Mouse (Mus musculus) lung, embryonic 14.5 days (tissue): ENCODE results near the gene Slc25a4. TPM values are rescaled to one million over a fixed set of nuclear protein-coding genes. Genes with fewer than 3 reads are reported as not detected.
A peak's percentile ranks its signal among the peaks of the same experiment; 100 is the strongest.

Source experiments
- ATAC-seq: fragments of 200-750 bp; cut with Nextera tagmentation; 2 replicates; pipeline ENCODE4 v1.8.0; 2017; ENCODE audit warnings: mild to moderate bottlenecking, moderate TSS enrichment, moderate library complexity; ENCODE audit not compliant: insufficient read depth
- DNase-seq: peaks from one replicate; pipeline ENCODE4 v3.0.0-alpha.2; 2015
- H3K27ac ChIP-seq: fragments of 300-500 bp; sonication (generic); 2 replicates; pipeline ENCODE4 v1.5.1; 2014; ENCODE audit warnings: low read depth, mild to moderate bottlenecking, moderate library complexity
- H3K27me3 ChIP-seq: fragments of 300-500 bp; sonication (generic); 2 replicates; pipeline ENCODE4 v1.6.1; 2014; ENCODE audit warnings: low read length, control low read depth; ENCODE audit not compliant: insufficient read depth
- H3K36me3 ChIP-seq: fragments of 300-500 bp; sonication (generic); 2 replicates; pipeline ENCODE4 v1.6.1; 2014; ENCODE audit warnings: control low read depth; ENCODE audit not compliant: insufficient read depth
- H3K4me1 ChIP-seq: fragments of 300-500 bp; sonication (generic); 2 replicates; pipeline ENCODE4 v1.6.1; 2014; ENCODE audit warnings: antibody characterized with exemption, control low read depth; ENCODE audit not compliant: insufficient read depth
- H3K4me2 ChIP-seq: fragments of 300-500 bp; sonication (generic); 2 replicates; pipeline ENCODE4 v1.6.1; 2014; ENCODE audit warnings: mild to moderate bottlenecking
- H3K4me3 ChIP-seq: fragments of 300-500 bp; sonication (generic); 2 replicates; pipeline ENCODE4 v1.5.1; 2014; ENCODE audit warnings: low read depth, low read length
- H3K9ac ChIP-seq: fragments of 300-500 bp; sonication (generic); 2 replicates; pipeline ENCODE4 v1.6.1; 2014
- H3K9me3 ChIP-seq: fragments of 300-500 bp; sonication (generic); 2 replicates; pipeline ENCODE4 v1.6.1; 2016; ENCODE audit warnings: low read depth, low read length, control low read depth
- CTCF ChIP-seq: IDR thresholded peaks from 2 replicates; pipeline ENCODE4 v1.5.1; 2016; ENCODE audit warnings: antibody characterized with exemption, low read depth
- WGBS: fragments of 180-500 bp; shearing (Covaris S2); extraction: QIAGEN DNeasy Blood & Tissue Kit; methylation state at CpG from one replicate; pipeline ENCODE4 v1.1.7; 2014; 5-methylcytosine and 5-hydroxymethylcytosine counted together
- microRNA-seq: library from miRNA; unstranded; fragments of <30 nt; microRNA quantifications from one replicate; pipeline ENCODE4, GENCODE M21; 2016; ENCODE audit warnings: borderline number of aligned reads
- polyA plus RNA-seq: library from polyadenylated mRNA; unstranded; fragments of >200 nt; fragmentation: Nextera tagmentation; extraction: Ambion mirVana; gene quantifications from 2 replicates; pipeline ENCODE4 v1.2.1, GENCODE M21; 2014

Slc25a4 gene
- polyA plus RNA-seq, 1 experiment from 2014 or later = 431 TPM

DNA sequence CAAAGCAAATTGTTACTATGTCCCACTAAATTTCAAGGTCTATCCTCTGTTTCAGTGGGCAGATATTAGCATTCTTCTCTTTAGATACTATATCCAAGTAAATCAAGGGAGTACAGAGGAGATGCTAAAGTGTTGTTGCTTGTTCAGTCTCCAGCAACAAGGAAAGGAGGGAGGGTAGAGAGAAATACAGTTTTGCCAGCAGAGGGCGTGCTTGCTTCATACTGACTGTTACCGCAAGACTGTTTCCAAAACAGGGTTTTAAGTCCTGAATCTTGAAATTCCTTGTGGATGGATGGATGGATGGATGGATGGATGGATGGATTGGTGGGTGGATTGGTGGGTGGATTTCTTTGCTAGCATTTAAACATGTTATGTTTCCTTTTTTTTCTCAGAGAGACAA lies 25.7 kb downstream of the Slc25a4 start:
- H3K9ac ChIP-seq = no peak overlapping the region
- TF ChIP-seq CTCF = peak; percentile 82
- ATAC-seq = no peak
- WGBS = 6% methylated on average over 2 of the region's 2 CpGs
- no peak overlapping the region for H3K4me2 ChIP-seq
- H3K36me3 ChIP-seq = 0 out of 2 replicates have a peak, but pooled peaks cover 13% of the 10 kb centered on the region
- DNase-seq = peak; percentile 84
- no peaks in the 10 kb centered on the region for H3K27me3 ChIP-seq
- no peaks in the 10 kb centered on the region for H3K9me3 ChIP-seq
- no peak overlapping the region for H3K27ac ChIP-seq
- H3K4me1 ChIP-seq = no peaks in the 10 kb centered on the region
- H3K4me3 ChIP-seq = no peak overlapping the region

DNA sequence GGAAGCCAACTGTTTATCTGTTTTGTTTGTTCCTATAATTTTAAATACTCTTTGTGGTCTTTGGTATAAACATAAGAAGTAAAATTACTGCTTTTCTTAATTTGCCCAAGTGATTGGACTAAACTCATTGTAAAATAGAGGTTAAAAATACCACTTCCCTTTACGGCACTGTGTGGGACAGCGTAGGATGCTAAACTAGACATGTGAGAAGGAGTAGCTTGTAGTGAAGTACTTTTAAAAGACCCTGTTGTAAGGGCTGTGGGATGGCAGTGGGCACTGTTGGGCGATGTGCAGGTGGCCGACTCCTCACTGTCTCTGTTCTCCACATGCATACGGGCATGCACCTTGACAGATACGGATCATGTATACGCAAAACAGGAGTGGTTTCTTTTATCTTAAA lies 30.9 kb downstream of the Slc25a4 start:
- H3K36me3 ChIP-seq = peaks cover 13% of the 10 kb centered on the region; the same call in 1 of the 2 replicates
- H3K9ac ChIP-seq = no peak overlapping the region
- ATAC-seq = no peak
- no peaks in the 10 kb centered on the region for H3K4me1 ChIP-seq
- no peak for DNase-seq
- TF ChIP-seq CTCF = no peak
- H3K9me3 ChIP-seq = no peaks in the 10 kb centered on the region
- H3K27ac ChIP-seq = no peak overlapping the region
- WGBS = 91% methylated on average over 7 of the region's 7 CpGs
- no peaks in the 10 kb centered on the region for H3K27me3 ChIP-seq
- H3K4me3 ChIP-seq = no peak overlapping the region
- no peak overlapping the region for H3K4me2 ChIP-seq

DNA sequence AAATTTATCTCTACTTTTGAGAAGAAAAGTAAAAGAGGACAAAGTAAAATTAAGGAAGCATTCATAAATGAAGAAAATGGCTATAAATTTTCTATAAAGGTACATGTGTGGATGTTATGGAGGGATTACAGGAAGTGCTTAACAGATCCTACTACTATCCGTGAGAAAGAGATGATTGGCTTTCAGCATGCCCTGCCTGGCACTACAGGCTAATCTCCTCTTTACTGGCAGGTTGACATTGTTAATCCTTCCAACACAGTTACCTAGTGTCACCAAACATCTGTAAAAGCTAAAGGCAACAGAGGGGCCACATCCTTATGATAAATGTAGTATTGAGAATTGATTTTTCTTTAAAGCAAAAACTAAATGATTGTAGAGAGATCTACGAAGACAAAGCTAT lies 37.4 kb downstream of the Slc25a4 start:
- Histone ChIP-seq H3K4me3 (no peak overlapping the region), H3K9ac (no peak overlapping the region), H3K27ac (no peak overlapping the region), H3K4me1 (no peaks in the 10 kb centered on the region), H3K36me3 (peaks cover 15% of the 10 kb centered on the region; the same call in 1 of the 2 replicates), H3K4me2 (no peak overlapping the region), H3K9me3 (no peaks in the 10 kb centered on the region), H3K27me3 (no peaks in the 10 kb centered on the region)
- no peak for TF ChIP-seq CTCF
- 68% methylated on average over 2 of the region's 2 CpGs for WGBS
- ATAC-seq (no peak), DNase-seq (no peak)

DNA sequence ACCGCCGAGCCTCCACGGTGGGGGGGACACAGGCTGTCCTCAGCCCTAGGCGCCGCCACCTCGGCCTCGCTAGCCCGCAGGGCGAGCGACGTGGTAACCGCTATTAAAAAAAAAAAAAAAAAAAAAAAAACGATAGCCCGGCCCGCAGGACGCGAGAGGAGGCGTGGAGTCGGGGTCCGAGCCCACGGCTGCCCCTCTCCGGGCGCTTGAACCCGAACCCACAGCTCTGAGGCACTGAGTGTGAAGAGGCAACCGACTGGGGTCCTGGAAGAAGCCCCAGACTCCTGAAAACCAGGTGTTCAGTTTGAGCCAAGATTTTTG lies 47.3 kb downstream of the Slc25a4 start:
- no peak for TF ChIP-seq CTCF
- Histone ChIP-seq H3K4me1 (no peaks in the 10 kb centered on the region), H3K36me3 (no peaks in the 10 kb centered on the region), H3K9me3 (no peaks in the 10 kb centered on the region), H3K27me3 (no peaks in the 10 kb centered on the region), H3K4me3 (peak overlapping the region; percentile 77), H3K4me2 (peak overlapping the region; percentile 77), H3K9ac (peak overlapping the region; percentile 88), H3K27ac (peak overlapping the region; percentile 84)
- peak; percentile 35 for ATAC-seq
- WGBS = under 1% methylated on average over 23 of the region's 25 CpGs
- DNase-seq = no peak

DNA sequence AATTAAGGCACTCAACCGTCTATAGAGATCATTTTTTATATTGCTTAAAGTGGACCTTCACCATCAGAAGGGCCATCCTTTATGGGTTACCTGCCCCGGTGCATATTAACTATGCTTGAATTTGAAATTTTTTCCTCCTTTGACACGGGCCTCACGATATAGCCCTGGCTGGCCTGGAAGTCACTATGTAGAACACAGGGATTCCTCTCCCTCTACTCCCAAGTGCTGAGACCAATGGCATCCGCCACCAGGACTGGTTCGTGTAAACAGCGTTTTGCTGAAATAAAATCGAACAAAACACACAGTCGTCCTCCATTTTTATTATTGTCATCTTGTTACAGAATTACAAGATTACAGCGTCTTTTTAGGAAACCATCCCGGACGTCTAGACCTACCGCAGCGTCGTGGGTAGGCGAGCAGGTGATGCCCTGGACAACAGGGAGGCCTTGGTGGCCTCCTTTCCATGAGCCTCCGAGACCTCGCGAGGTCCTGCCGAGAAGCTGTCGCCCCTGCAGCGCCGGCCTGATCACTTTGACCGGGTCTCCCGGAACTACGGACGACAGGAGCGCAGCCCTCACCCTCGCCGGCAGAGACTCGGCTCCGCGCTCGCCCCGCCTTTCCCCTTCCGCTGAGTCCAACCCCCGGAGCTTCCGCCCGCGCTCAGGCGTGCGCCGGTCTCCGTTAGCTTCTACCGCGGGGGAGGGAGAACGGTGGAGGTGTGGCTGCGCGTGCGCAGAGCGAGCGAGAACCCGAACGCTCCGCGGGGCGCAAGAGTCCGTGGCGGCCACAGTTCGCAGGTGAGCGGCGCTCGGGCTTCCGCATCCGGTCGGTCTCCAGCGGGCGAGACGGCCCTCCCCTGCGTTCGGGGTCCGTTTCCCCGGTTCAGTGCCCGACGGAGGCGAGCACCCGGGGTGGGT lies 47.9 kb downstream of the Slc25a4 start:
- peak overlapping the region; percentile 88 for H3K9ac ChIP-seq
- TF ChIP-seq CTCF = no peak
- peak overlapping the region; percentile 84 for H3K27ac ChIP-seq
- H3K9me3 ChIP-seq = no peaks in the 10 kb centered on the region
- H3K4me2 ChIP-seq = peak overlapping the region; percentile 77
- ATAC-seq = peak; percentile 98
- 1% methylated on average over 67 of the region's 77 CpGs for WGBS
- H3K4me3 ChIP-seq = peak overlapping the region; percentile 77
- H3K27me3 ChIP-seq = no peaks in the 10 kb centered on the region
- no peaks in the 10 kb centered on the region for H3K36me3 ChIP-seq
- peak; percentile 97 for DNase-seq
- H3K4me1 ChIP-seq = no peaks in the 10 kb centered on the region

Small RNA genes within 50 kb of the gene (microRNA-seq; reads per million reads assigned to microRNA genes)
- gene Gm23812 = not detected

Other genes with a start within 250 kb of the Slc25a4 start
- gene 1700029J07Rik, start 236.0 kb downstream of the Slc25a4 start, polyA plus RNA-seq = 2.7 and 3.4 TPM in 2 replicates
- gene Ufsp2, start 235.8 kb downstream of the Slc25a4 start, polyA plus RNA-seq = 75.3 and 81.9 TPM in 2 replicates
- 0.32 and 0.86 TPM in 2 replicates for gene Lrp2bp, start 212.0 kb downstream of the Slc25a4 start, polyA plus RNA-seq
- 19.7 and 21.8 TPM in 2 replicates for gene Ankrd37, start 205.6 kb downstream of the Slc25a4 start, polyA plus RNA-seq
- gene Cfap97, start 59.5 kb downstream of the Slc25a4 start, polyA plus RNA-seq = 24.1 and 25.3 TPM in 2 replicates
- gene Snx25, start 59.1 kb downstream of the Slc25a4 start, polyA plus RNA-seq = 9.2 and 12.3 TPM in 2 replicates
- gene Helt, start 83.4 kb upstream of the Slc25a4 start, polyA plus RNA-seq = not detected in 2 replicates